Mouse (Mus musculus) forebrain, embryonic 11.5 days (tissue): ENCODE results near the gene Ggct. TPM values are rescaled to one million over a fixed set of nuclear protein-coding genes. Genes with fewer than 3 reads are reported as not detected.

Experiments used
- ATAC-seq: fragments of 200-750 bp; cut with Nextera tagmentation; replicated peaks from 2 replicates; pipeline ENCODE4 v1.8.0; 2017; ENCODE audit warnings: moderate TSS enrichment; ENCODE audit not compliant: low FRiP score
- DNase-seq: peaks from one replicate; pipeline ENCODE4 v3.0.0-alpha.2; 2017; ENCODE audit warnings: low spot score
- H3K27ac ChIP-seq: fragments of 300-500 bp; sonication (generic); 2 replicates; pipeline ENCODE4 v1.5.1; 2014; ENCODE audit warnings: low read depth, low read length
- H3K27me3 ChIP-seq: fragments of 300-500 bp; sonication (generic); 2 replicates; pipeline ENCODE4 v1.6.1; 2014; ENCODE audit warnings: mild to moderate bottlenecking, low read length, mixed read lengths; ENCODE audit not compliant: control insufficient read depth, insufficient read depth
- H3K36me3 ChIP-seq: fragments of 300-500 bp; sonication (generic); 2 replicates; pipeline ENCODE4 v1.6.1; 2014; ENCODE audit warnings: mild to moderate bottlenecking, low read length, moderate library complexity, mixed read lengths; ENCODE audit not compliant: control insufficient read depth, insufficient read depth
- H3K4me1 ChIP-seq: fragments of 300-500 bp; sonication (generic); replicated peaks from 2 replicates; pipeline ENCODE4 v1.6.1; 2014; ENCODE audit warnings: low read length, mixed read lengths; ENCODE audit not compliant: control insufficient read depth, insufficient read depth
- H3K4me2 ChIP-seq: fragments of 300-500 bp; sonication (generic); 2 replicates; pipeline ENCODE4 v1.6.1; 2014; ENCODE audit warnings: low read depth, mild to moderate bottlenecking, low read length, moderate library complexity, mixed read lengths; ENCODE audit not compliant: severe bottlenecking
- H3K4me3 ChIP-seq: fragments of 300-500 bp; sonication (generic); 2 replicates; pipeline ENCODE4 v1.5.1; 2014; ENCODE audit warnings: low read depth, low read length
- H3K9ac ChIP-seq: fragments of 300-500 bp; sonication (generic); 2 replicates; pipeline ENCODE4 v1.6.1; 2014; ENCODE audit warnings: low read length
- H3K9me3 ChIP-seq: fragments of 300-500 bp; sonication (generic); 2 replicates; pipeline ENCODE4 v1.6.1; 2016; ENCODE audit warnings: low read length, mixed read lengths; ENCODE audit not compliant: control insufficient read depth
- WGBS: fragments of 180-500 bp; shearing (Covaris S2); extraction: QIAGEN DNeasy Blood & Tissue Kit; methylation state at CpG from one replicate; pipeline ENCODE4 v1.1.7; 2014; 5-methylcytosine and 5-hydroxymethylcytosine counted together
- polyA plus RNA-seq: library from polyadenylated mRNA; unstranded; fragments of >200 nt; fragmentation: Nextera tagmentation; extraction: Ambion mirVana; gene quantifications from 2 replicates; pipeline ENCODE4 v1.2.1, GENCODE M21; 2014

The Ggct gene
- polyA plus RNA-seq, 1 experiment from 2014 or later: 8.6 TPM

DNA sequence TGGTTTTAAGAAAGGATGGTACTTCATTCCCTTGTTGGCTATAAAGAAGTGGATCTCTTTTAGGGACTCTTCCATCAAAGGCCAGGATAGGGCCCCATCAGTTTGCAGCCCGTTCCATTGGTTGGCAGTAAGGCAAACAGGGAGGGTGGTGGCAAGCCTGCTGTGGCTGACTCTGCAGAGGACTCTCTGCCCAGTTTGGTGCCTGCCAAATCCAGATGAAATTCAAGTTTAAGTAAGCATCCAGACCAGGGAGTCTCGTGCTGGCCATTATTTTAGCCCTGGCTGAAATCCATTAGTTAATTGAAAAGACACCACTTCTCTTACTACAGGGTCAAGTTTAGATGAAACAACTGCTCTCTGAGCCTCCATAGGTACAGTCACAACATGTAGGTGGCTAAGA is 22.9 kb downstream of the Ggct start:
- no peak overlapping the region for H3K27ac ChIP-seq
- DNase-seq: no peak
- H3K4me2 ChIP-seq: no peak overlapping the region
- no peaks in the 10 kb centered on the region; the same call in 1 of the 2 replicates for H3K4me1 ChIP-seq
- no peak overlapping the region for H3K4me3 ChIP-seq
- H3K9ac ChIP-seq: no peak overlapping the region
- no peaks in the 10 kb centered on the region for H3K36me3 ChIP-seq
- H3K9me3 ChIP-seq: no peaks in the 10 kb centered on the region
- WGBS: 79% methylated on average over 2 of the region's 2 CpGs
- H3K27me3 ChIP-seq: peaks cover 9% of the 10 kb centered on the region; the same call in 1 of the 2 replicates
- ATAC-seq: no peak

DNA sequence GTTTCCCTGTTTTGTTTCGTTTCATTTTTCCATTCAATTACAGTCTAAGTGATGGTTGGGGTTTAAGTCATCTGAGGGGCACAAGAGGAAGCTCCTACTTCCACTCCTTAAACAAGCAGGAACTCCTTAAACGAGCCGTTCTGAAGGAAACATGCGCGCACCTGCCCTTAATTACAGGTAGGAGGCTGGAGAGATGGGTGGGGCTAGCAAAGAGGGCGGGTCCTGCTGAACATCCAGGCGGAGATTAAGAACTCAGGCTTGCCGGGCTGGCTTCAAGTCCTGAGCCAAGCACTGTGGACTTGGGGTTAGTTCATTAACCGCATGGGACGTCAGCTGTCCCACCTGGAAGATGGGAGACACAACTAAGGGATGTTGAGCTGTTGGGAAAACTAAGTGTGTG is 25.2 kb downstream of the Ggct start:
- Histone ChIP-seq H3K4me3 (no peak overlapping the region), H3K36me3 (no peaks in the 10 kb centered on the region), H3K9ac (no peak overlapping the region), H3K27ac (no peak overlapping the region), H3K4me2 (no peak overlapping the region), H3K9me3 (no peaks in the 10 kb centered on the region), H3K27me3 (peaks cover 6% of the 10 kb centered on the region; the same call in 1 of the 2 replicates), H3K4me1 (no peaks in the 10 kb centered on the region)
- DNase-seq: no peak
- no peak for ATAC-seq
- 40% methylated on average over 10 of the region's 10 CpGs for WGBS

DNA sequence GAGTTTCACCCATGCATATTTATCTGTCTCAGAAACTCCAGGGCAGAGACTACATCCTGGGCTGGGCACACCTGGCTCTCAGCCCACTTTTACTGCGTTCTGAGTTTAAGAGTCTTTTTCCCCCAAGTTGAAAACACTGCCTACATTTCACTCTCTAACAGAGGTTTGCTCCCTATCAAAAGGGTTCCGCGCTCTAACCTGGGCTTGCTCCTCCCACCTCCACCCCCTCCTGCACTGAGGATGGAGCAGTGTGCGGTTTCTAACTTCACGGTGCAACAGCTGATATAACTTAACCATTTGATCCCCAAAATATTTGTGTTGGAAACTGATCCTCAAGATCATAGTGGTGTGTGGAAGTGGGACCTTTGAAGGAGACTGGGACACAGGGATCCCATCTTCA is 27.5 kb downstream of the Ggct start:
- Histone ChIP-seq H3K36me3 (no peaks in the 10 kb centered on the region), H3K27me3 (no peaks in the 10 kb centered on the region), H3K9ac (no peak overlapping the region), H3K9me3 (no peaks in the 10 kb centered on the region), H3K4me3 (no peak overlapping the region), H3K4me2 (no peak overlapping the region), H3K4me1 (no peaks in the 10 kb centered on the region), H3K27ac (no peak overlapping the region)
- WGBS: 59% methylated on average over 5 of the region's 5 CpGs
- no peak for ATAC-seq
- DNase-seq: no peak

DNA sequence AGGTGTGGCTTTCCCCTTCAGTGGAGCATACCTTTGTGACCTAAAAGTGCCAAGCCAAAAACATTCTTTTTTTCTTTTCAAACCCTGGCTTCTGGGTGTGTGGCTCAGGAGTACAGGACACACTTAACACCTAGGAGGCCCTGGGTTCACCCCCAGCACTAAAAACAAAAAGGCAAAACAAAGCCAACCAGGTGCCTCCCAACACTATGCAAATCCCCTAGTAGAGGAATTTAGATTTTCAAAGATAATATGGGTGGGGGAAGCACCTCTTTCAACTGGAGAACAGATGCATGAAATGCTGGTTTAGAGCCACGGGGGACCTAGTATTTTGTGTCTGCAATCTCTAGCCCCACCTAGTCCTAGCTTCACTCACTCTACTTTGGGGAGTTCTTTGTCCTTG is 28.0 kb downstream of the Ggct start:
- Histone ChIP-seq H3K4me2 (no peak overlapping the region), H3K4me1 (no peaks in the 10 kb centered on the region), H3K27me3 (no peaks in the 10 kb centered on the region), H3K36me3 (no peaks in the 10 kb centered on the region), H3K27ac (no peak overlapping the region), H3K9ac (no peak overlapping the region), H3K4me3 (no peak overlapping the region), H3K9me3 (no peaks in the 10 kb centered on the region)
- DNase-seq (no peak), ATAC-seq (no peak)
- 39% methylated on average over 1 of the region's 1 CpGs for WGBS

DNA sequence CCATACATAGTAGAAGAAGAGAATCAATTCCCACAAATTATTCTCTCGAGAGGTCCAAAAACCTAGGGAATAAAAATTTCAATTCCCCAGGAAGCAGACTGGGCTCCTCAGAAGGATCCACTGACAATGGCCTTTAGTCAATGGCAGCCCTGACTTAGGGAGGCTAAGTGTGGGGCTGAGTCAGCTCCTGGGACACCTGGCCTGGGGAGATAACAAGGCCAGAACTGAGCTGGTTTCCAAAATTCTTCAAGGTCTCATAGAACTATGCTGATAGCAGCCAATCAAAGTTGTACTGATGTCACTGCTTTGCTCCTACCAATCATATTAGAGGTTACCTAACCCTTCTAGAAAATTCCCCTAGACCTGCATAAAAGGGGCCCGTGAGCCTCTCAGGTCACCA is 29.2 kb downstream of the Ggct start:
- H3K4me1 ChIP-seq: no peaks in the 10 kb centered on the region
- no peak for DNase-seq
- no peak overlapping the region for H3K4me2 ChIP-seq
- H3K9ac ChIP-seq: no peak overlapping the region
- H3K36me3 ChIP-seq: no peaks in the 10 kb centered on the region
- WGBS: 83% methylated on average over 2 of the region's 2 CpGs
- no peaks in the 10 kb centered on the region for H3K27me3 ChIP-seq
- no peak overlapping the region for H3K27ac ChIP-seq
- no peak overlapping the region for H3K4me3 ChIP-seq
- H3K9me3 ChIP-seq: no peaks in the 10 kb centered on the region
- ATAC-seq: no peak

DNA sequence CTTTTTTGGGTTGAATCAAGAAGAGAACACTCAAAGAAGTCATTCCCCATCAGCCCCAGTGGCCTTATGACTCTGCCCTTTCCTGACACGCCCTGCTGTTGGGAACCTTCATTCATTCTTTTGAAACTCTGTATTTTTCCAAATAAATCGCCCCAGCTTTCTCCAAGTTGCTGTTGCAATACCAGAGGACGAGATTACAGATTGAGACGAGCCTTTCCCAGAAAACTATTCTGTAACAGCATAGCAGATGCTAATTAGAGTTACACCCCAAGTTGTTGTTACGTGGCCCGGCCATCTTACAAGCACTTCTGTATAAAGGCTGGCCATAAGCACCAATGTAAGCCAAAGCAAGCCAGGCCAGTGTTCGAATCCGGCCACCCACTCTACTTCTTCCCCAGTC is 35.1 kb downstream of the Ggct start:
- no peak overlapping the region for H3K27ac ChIP-seq
- H3K36me3 ChIP-seq: no peaks in the 10 kb centered on the region
- H3K9me3 ChIP-seq: no peaks in the 10 kb centered on the region; the same call in 1 of the 2 replicates
- H3K4me2 ChIP-seq: no peak overlapping the region
- H3K27me3 ChIP-seq: no peaks in the 10 kb centered on the region
- DNase-seq: no peak
- no peak overlapping the region for H3K9ac ChIP-seq
- no peaks in the 10 kb centered on the region for H3K4me1 ChIP-seq
- H3K4me3 ChIP-seq: no peak overlapping the region
- no peak for ATAC-seq
- WGBS: 84% methylated on average over 8 of the region's 8 CpGs

DNA sequence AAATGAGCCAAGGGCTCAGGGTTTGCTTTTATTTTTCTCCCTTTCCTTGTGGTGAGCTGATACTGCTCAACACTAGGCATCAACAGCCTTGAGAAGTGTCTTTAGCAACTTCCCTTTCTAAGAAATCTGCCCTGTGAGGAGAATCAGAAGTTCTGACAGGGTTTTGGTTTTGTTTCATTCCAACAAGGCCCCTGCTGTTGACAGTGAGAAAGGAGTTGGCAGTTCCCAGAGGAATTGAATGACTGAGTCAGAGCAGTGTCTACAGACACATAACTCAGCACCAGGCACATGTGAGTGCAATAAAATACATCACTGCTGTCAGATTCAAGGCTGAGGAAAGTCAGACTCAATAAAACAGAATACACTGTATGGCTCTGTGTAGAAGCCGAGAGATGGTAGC is 36.3 kb downstream of the Ggct start:
- no peaks in the 10 kb centered on the region for H3K27me3 ChIP-seq
- H3K4me1 ChIP-seq: no peaks in the 10 kb centered on the region
- H3K4me2 ChIP-seq: no peak overlapping the region
- no peak overlapping the region for H3K9ac ChIP-seq
- no peak overlapping the region for H3K4me3 ChIP-seq
- no peaks in the 10 kb centered on the region; the same call in 1 of the 2 replicates for H3K9me3 ChIP-seq
- no peaks in the 10 kb centered on the region for H3K36me3 ChIP-seq
- DNase-seq: no peak
- no peak overlapping the region for H3K27ac ChIP-seq
- ATAC-seq: no peak
- 87% methylated on average over 1 of the region's 1 CpGs for WGBS

DNA sequence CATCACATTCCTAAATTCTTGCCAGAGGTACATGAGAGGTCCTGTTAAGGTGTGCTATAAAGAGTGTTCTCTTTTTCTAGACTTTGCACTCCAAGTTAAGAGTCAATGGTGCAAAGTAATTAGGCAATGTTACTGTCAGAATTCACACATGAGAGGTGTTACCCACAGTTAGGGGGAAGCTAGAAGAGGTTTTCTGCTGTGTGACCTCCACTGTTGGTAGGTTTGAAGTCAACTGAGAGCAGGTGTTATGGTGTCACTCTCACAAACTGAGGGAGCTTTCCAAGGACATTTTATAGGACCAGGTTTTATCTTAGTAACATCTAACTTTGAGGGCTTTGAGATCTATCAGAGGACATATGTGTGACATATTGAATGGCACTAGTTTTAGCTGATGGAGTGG is 36.8 kb downstream of the Ggct start:
- Histone ChIP-seq H3K27me3 (no peaks in the 10 kb centered on the region), H3K4me1 (no peaks in the 10 kb centered on the region), H3K9me3 (no peaks in the 10 kb centered on the region; the same call in 1 of the 2 replicates), H3K9ac (no peak overlapping the region), H3K4me3 (no peak overlapping the region), H3K36me3 (no peaks in the 10 kb centered on the region), H3K27ac (no peak overlapping the region), H3K4me2 (no peak overlapping the region)
- ATAC-seq (no peak), DNase-seq (no peak)

DNA sequence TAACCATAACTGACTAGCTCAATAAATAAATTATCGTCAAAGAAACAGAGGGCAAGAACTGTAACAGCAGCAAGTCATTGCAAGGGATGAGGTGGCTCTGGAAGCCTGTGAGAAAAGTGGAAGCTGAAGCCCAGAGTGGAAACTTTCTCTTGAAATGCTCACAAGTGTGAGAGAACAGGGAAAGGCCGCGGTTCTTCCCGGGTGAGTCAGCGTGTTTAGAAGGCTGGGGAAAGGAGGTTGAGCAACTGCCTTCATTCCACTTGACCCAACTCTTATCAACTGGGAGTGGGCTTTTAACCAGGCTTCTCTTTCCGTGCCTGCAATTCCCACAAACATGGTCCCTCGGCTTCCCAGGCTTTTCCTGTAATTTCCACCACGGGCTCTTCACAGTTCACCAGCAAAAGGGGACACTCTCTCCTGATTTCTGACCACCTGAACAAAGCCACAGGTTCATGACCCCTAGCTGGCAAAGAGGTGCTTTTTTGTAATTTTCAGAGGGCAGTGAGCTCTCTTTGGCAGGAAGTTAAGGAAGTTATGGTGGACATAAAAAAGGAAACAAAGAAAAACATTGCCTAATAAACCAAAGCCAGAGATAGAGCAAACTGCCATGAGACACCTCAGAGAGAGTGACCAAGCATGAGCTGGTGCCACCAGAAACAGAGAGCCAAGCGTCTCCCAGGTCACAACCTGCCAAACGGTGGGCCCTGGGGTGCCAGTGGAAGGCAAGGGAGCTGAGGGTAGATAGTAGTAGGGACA is 37.9 kb downstream of the Ggct start:
- no peaks in the 10 kb centered on the region for H3K4me1 ChIP-seq
- H3K27ac ChIP-seq: no peak overlapping the region
- H3K4me2 ChIP-seq: no peak overlapping the region
- H3K36me3 ChIP-seq: no peaks in the 10 kb centered on the region
- 93% methylated on average over 10 of the region's 10 CpGs for WGBS
- no peak for DNase-seq
- H3K4me3 ChIP-seq: no peak overlapping the region
- no peak overlapping the region for H3K9ac ChIP-seq
- ATAC-seq: no peak
- no peaks in the 10 kb centered on the region; the same call in 1 of the 2 replicates for H3K9me3 ChIP-seq
- no peaks in the 10 kb centered on the region for H3K27me3 ChIP-seq
